Mouse (Mus musculus) kidney, embryonic 15.5 days (tissue): ENCODE data around the gene Setd4. TPM values are rescaled to one million over a fixed set of nuclear protein-coding genes. Genes with fewer than 3 reads are reported as not detected.

Experiments used
- polyA plus RNA-seq: library from polyadenylated mRNA; unstranded; fragments of >200 nt; fragmentation: Nextera tagmentation; extraction: Ambion mirVana; gene quantifications from 2 replicates; pipeline ENCODE4 v1.2.1, GENCODE M21; 2015

Setd4 gene
- polyA plus RNA-seq, 1 experiment from 2014 or later = 13.9 TPM

Other genes starting within 250 kb of the Setd4 start
- 138 and 140 TPM in 2 replicates for gene Cbr1, start 1.8 kb upstream of the Setd4 start, polyA plus RNA-seq
- not detected in 2 replicates for gene Gm5678, start 24.0 kb upstream of the Setd4 start, polyA plus RNA-seq
- 4.8 and 6.9 TPM in 2 replicates for gene Cbr3, start 79.2 kb upstream of the Setd4 start, polyA plus RNA-seq
- 20.0 and 24.2 TPM in 2 replicates for gene Dop1b, start 107.8 kb upstream of the Setd4 start, polyA plus RNA-seq
- 33.1 and 33.8 TPM in 2 replicates for gene Morc3, start 228.1 kb upstream of the Setd4 start, polyA plus RNA-seq